Mouse (Mus musculus) embryonic facial prominence, embryonic 15.5 days (tissue): ENCODE results near the gene Olfr160. TPM values are rescaled to one million over a fixed set of nuclear protein-coding genes. Genes with fewer than 3 reads are reported as not detected.

Experiments
- ATAC-seq: fragments of 200-750 bp; cut with Nextera tagmentation; 2 replicates; pipeline ENCODE4 v1.8.0; 2017; ENCODE audit warnings: low read depth, moderate TSS enrichment; ENCODE audit not compliant: insufficient number of reproducible peaks, low FRiP score, low TSS enrichment
- H3K27ac ChIP-seq: fragments of 300-500 bp; sonication (generic); replicated peaks from 2 replicates; pipeline ENCODE4 v1.5.1; 2015; ENCODE audit warnings: mild to moderate bottlenecking, inconsistent platforms
- H3K27me3 ChIP-seq: fragments of 300-500 bp; sonication (generic); 2 replicates; pipeline ENCODE4 v1.6.1; 2015; ENCODE audit warnings: inconsistent platforms
- H3K36me3 ChIP-seq: fragments of 300-500 bp; sonication (generic); 2 replicates; pipeline ENCODE4 v1.6.1; 2015; ENCODE audit warnings: mild to moderate bottlenecking, inconsistent platforms
- H3K4me1 ChIP-seq: fragments of 300-500 bp; sonication (generic); 2 replicates; pipeline ENCODE4 v1.6.1; 2015; ENCODE audit warnings: inconsistent platforms
- H3K4me2 ChIP-seq: fragments of 300-500 bp; sonication (generic); replicated peaks from 2 replicates; pipeline ENCODE4 v1.6.1; 2015; ENCODE audit warnings: mild to moderate bottlenecking, inconsistent platforms
- H3K4me3 ChIP-seq: fragments of 300-500 bp; sonication (generic); replicated peaks from 2 replicates; pipeline ENCODE4 v1.5.1; 2015; ENCODE audit warnings: mild to moderate bottlenecking, inconsistent platforms
- H3K9ac ChIP-seq: fragments of 300-500 bp; sonication (generic); 2 replicates; pipeline ENCODE4 v1.6.1; 2015; ENCODE audit warnings: inconsistent platforms
- H3K9me3 ChIP-seq: fragments of 300-500 bp; sonication (generic); replicated peaks from 2 replicates; pipeline ENCODE4 v1.6.1; 2016; ENCODE audit warnings: inconsistent platforms
- WGBS: fragments of 180-500 bp; shearing (Covaris S2); methylation state at CpG from one replicate; pipeline ENCODE4 v1.1.7; 2015; 5-methylcytosine and 5-hydroxymethylcytosine counted together
- polyA plus RNA-seq: library from polyadenylated mRNA; unstranded; fragments of >200 nt; fragmentation: Nextera tagmentation; extraction: Ambion mirVana; gene quantifications from 2 replicates; pipeline ENCODE4 v1.2.1, GENCODE M21; 2015

Olfr160 gene
- 0.09 and 0.16 TPM in 2 replicates for polyA plus RNA-seq

- H3K4me1 ChIP-seq = no peaks in the 10 kb centered on the region
- 89% methylated on average over 1 of the region's 1 CpGs for WGBS
- H3K4me2 ChIP-seq = no peak within 1 kb of the TSS
- no peak for ATAC-seq
- H3K27me3 ChIP-seq = no peaks in the 10 kb centered on the region
- H3K36me3 ChIP-seq = no peaks in the 10 kb centered on the region
- H3K9me3 ChIP-seq = no peaks in the 10 kb centered on the region
- H3K9ac ChIP-seq = no peak within 1 kb of the TSS
- H3K4me3 ChIP-seq = no peak within 1 kb of the TSS
- H3K27ac ChIP-seq = no peak within 1 kb of the TSS
Observed at GRCm38 (mm10) chr9:37716150-37716549, at the start of gene Olfr160. TSS of gene Olfr160 (minus strand) at chr9:37716250.

DNA sequence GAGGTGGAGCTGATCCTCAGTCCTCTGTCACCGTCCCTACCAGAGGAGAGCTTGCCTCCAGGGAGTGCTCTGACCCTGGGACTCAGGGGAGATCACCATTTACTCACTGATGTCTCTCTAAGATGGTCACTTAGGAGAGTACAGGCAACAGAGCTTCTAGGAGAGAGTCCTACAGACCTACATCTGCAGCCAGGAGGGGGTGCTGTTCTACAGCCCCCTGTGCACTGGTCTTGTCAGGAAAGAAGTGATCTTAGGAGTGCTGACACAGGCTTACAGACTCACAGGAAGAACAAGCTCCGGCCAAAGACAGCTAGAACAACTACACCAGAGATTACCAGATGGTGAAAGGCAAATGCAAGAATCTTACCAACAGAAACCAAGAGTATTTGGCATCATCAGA is 46.5 kb upstream of the Olfr160 start:
- Histone ChIP-seq H3K4me3 (no peak overlapping the region), H3K36me3 (no peaks in the 10 kb centered on the region), H3K9ac (no peak overlapping the region), H3K4me2 (no peak overlapping the region), H3K4me1 (no peaks in the 10 kb centered on the region), H3K27me3 (no peaks in the 10 kb centered on the region), H3K9me3 (no peaks in the 10 kb centered on the region), H3K27ac (no peak overlapping the region)
- WGBS = 58% methylated on average over 2 of the region's 2 CpGs
- ATAC-seq = no peak

DNA sequence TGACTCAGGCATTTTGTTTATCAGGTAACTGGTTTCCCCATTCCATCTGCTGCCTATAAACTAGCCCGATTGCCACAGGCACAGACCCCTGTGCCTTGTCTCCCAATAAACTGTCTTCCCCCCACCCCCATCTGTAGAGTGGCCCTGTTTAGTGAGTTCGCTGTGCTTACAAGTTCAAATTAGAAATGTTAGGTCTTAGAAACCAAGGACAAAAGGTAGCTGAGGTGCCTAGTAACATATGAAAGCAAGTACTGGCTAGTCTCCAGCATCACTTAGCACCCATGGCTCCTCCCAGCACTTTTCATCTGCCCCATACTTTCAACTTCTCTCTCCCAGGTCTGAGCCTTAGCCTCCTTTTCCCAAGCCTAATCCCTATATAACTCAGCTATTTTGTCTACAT is 45.7 kb upstream of the Olfr160 start:
- H3K36me3 ChIP-seq = no peaks in the 10 kb centered on the region
- no peaks in the 10 kb centered on the region for H3K9me3 ChIP-seq
- H3K9ac ChIP-seq = no peak overlapping the region
- H3K4me3 ChIP-seq = no peak overlapping the region
- no peak for ATAC-seq
- H3K4me1 ChIP-seq = no peaks in the 10 kb centered on the region
- H3K4me2 ChIP-seq = no peak overlapping the region
- no peak overlapping the region for H3K27ac ChIP-seq
- H3K27me3 ChIP-seq = no peaks in the 10 kb centered on the region
- WGBS = 75% methylated on average over 2 of the region's 2 CpGs

DNA sequence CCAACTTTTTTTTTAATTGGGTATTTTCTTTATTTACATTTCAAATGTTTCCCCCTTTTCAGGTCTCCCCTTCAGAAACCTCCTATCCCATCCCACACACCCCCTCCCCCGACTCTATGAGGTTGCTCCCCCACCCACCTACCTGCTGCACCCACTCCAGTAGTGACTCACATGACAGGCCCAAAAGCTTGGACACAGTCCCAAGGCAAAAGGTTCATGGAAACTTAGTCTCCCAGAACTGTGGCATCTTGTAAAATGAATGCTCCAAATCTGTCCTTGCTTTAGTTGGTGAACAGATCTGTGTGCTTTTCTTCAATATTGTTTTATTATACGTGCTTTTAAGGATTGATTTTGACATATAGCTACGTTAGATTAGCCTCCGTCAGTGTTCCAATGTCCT is 36.0 kb upstream of the Olfr160 start:
- no peaks in the 10 kb centered on the region for H3K36me3 ChIP-seq
- H3K27ac ChIP-seq = no peak overlapping the region
- 68% methylated on average over 4 of the region's 4 CpGs for WGBS
- H3K9ac ChIP-seq = no peak overlapping the region
- no peaks in the 10 kb centered on the region for H3K27me3 ChIP-seq
- 0 out of 2 replicates have a peak, but pooled peaks cover 5% of the 10 kb centered on the region for H3K4me1 ChIP-seq
- H3K4me3 ChIP-seq = no peak overlapping the region
- no peaks in the 10 kb centered on the region for H3K9me3 ChIP-seq
- H3K4me2 ChIP-seq = no peak overlapping the region
- no peak for ATAC-seq

DNA sequence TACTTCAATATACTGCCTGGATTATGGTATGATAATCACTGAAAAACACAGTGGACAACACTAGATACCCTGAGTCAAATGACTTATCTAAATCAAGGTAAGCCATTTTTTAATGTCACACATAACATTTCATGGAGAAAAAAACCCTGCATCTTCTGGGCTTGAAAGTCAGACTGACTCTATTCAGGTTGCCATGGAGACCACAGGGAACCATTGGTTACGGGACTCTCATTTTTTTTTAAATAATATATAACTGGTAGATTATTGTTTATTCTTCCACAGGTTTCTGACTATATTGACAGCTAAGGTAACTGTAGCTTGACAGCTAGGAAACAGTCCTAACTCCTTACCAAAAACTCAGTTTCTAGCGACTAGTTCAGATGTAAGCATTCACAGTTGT is 35.4 kb upstream of the Olfr160 start:
- H3K4me1 ChIP-seq = 0 out of 2 replicates have a peak, but pooled peaks cover 5% of the 10 kb centered on the region
- ATAC-seq = no peak
- no peak overlapping the region for H3K4me2 ChIP-seq
- H3K27me3 ChIP-seq = no peaks in the 10 kb centered on the region
- H3K9me3 ChIP-seq = no peaks in the 10 kb centered on the region
- H3K9ac ChIP-seq = no peak overlapping the region
- no peaks in the 10 kb centered on the region for H3K36me3 ChIP-seq
- no peak overlapping the region for H3K4me3 ChIP-seq
- H3K27ac ChIP-seq = no peak overlapping the region
- WGBS = 70% methylated on average over 2 of the region's 2 CpGs

DNA sequence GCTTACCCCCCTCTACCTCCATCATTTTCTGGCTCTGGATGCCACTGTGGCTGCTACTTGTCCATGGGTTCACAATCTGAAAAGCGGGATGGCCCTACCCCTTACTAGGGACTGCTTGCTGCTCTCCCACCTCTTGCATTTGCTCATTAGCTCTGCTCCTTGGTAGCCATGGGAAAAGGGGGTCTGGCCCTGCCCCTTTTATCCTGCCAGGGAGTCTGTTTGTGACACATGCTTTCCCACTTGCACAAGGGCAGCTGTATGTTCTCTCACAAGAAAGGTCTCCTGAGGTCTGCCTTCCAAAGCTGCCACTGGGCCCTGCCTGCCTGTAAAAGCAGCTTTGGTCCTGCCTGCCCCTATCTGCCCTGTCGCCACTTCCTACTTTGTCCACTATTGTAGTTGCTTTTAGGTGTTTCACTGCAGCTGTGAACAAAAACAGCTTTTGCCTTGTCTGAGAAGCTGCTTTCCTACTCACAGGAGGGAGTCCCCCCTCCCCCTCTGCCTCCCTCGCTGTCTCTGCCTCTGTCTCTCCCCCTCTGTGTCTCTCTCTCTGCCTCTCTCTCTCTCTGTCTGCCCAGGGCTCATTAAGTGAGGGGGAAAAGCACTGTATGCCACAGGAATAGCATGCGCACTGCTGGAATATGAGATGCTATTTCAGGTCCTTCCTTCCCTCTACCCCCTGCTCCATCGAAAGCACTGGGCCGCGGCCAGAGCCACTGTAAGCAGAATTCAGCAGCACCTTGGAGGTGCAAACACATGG is 34.4 kb upstream of the Olfr160 start:
- H3K4me2 ChIP-seq = no peak overlapping the region
- no peak overlapping the region for H3K9ac ChIP-seq
- H3K27ac ChIP-seq = no peak overlapping the region
- WGBS = 39% methylated on average over 7 of the region's 7 CpGs
- no peak overlapping the region for H3K4me3 ChIP-seq
- H3K9me3 ChIP-seq = no peaks in the 10 kb centered on the region
- 0 out of 2 replicates have a peak, but pooled peaks cover 5% of the 10 kb centered on the region for H3K4me1 ChIP-seq
- no peak for ATAC-seq
- H3K27me3 ChIP-seq = no peaks in the 10 kb centered on the region
- H3K36me3 ChIP-seq = no peaks in the 10 kb centered on the region

GRCm38 (mm10) chr9:37744806-37745205 is 28.8 kb upstream of the Olfr160 start, which contains the start of gene Olfr874:
TSS of gene Olfr874 (plus strand) at chr9:37745106.
- Histone ChIP-seq H3K27me3 (no peaks in the 10 kb centered on the region), H3K9ac (no peak within 1 kb of the TSS), H3K27ac (no peak within 1 kb of the TSS), H3K36me3 (no peaks in the 10 kb centered on the region), H3K4me3 (no peak within 1 kb of the TSS), H3K4me1 (no peaks in the 10 kb centered on the region), H3K4me2 (no peak within 1 kb of the TSS), H3K9me3 (no peaks in the 10 kb centered on the region)
- no peak for ATAC-seq

DNA sequence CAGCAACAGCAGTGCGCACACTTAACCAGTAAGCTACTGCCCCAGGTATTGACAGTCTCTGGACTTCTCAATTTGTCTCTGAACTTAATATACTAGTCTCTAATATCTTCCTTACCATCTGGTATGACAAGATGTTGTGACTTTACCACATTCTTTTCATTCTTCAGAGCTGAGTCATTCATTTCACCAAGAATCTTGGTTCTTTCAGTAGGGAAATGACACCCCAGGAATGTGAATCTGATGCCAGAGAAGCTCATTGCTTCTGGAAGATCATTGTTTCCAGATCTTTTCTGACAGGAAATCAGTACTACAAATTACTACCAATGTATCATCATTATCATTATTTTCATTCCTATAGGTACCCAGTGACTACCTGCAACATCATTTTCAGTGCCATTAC is 18.3 kb upstream of the Olfr160 start:
- no peak overlapping the region for H3K4me3 ChIP-seq
- no peak overlapping the region for H3K27ac ChIP-seq
- no peak overlapping the region for H3K4me2 ChIP-seq
- H3K9me3 ChIP-seq = no peaks in the 10 kb centered on the region
- H3K4me1 ChIP-seq = no peaks in the 10 kb centered on the region
- H3K9ac ChIP-seq = no peak overlapping the region
- no peaks in the 10 kb centered on the region for H3K27me3 ChIP-seq
- WGBS = 91% methylated on average over 1 of the region's 1 CpGs
- H3K36me3 ChIP-seq = no peaks in the 10 kb centered on the region
- no peak for ATAC-seq

DNA sequence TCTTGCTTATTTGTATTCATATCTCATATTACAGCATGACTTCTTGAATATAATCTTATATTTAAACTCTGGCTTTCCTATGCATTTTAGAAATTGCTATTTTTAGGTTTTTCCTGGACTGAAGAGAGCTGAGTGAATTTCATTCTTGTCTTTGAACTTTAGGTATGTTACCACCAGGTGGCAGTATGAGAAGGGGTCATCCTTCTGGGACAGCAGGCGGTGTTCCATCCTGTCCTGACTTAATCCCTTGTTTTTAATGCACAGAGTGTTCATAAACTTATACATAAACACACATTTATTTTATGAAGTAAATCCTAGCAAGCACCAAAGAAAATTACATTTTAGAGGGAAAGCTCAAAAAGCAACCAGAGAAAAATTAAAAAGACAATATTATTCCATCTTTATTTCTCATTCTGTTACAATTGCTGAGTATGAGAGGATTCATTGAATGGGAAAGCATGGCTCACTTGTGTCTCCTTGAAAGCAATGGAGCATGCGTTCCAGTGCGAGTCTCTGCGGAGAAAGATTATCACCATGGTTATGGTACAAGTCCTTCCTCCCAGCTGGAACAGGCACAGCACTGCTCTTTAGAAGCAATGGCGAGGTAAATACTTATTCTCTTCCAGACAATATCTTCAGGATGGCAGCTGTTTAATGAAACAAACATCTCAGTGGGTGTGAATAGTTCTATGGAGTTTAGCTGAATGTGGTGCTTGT is 25.9 kb downstream of the Olfr160 start:
- H3K36me3 ChIP-seq = no peaks in the 10 kb centered on the region
- no peak overlapping the region for H3K4me2 ChIP-seq
- H3K27me3 ChIP-seq = no peaks in the 10 kb centered on the region
- H3K9me3 ChIP-seq = no peaks in the 10 kb centered on the region
- H3K4me1 ChIP-seq = no peaks in the 10 kb centered on the region
- WGBS = 52% methylated on average over 5 of the region's 5 CpGs
- no peak overlapping the region for H3K27ac ChIP-seq
- H3K9ac ChIP-seq = no peak overlapping the region
- no peak overlapping the region for H3K4me3 ChIP-seq
- ATAC-seq = no peak

DNA sequence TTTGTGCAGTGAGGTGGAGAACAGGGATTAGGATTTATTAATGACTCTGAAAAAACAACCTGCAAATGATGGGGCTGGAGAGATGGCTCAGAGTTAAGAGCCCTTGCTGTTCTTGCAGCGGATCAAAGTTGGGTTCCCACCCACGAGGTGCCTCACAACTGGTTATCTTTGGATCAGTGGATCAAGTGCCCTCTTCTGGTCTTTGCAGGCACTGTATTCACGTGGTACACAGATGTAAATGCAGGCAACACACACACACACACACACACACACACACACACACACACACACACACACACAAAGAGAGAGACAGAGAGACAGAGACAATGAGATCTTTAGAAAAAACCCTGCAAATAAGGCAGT is 28.1 kb downstream of the Olfr160 start:
- Histone ChIP-seq H3K27ac (no peak overlapping the region), H3K9ac (no peak overlapping the region), H3K4me1 (no peaks in the 10 kb centered on the region), H3K4me3 (no peak overlapping the region), H3K27me3 (no peaks in the 10 kb centered on the region), H3K9me3 (no peaks in the 10 kb centered on the region), H3K4me2 (no peak overlapping the region), H3K36me3 (no peaks in the 10 kb centered on the region)
- WGBS = 33% methylated on average over 3 of the region's 3 CpGs
- ATAC-seq = no peak

DNA sequence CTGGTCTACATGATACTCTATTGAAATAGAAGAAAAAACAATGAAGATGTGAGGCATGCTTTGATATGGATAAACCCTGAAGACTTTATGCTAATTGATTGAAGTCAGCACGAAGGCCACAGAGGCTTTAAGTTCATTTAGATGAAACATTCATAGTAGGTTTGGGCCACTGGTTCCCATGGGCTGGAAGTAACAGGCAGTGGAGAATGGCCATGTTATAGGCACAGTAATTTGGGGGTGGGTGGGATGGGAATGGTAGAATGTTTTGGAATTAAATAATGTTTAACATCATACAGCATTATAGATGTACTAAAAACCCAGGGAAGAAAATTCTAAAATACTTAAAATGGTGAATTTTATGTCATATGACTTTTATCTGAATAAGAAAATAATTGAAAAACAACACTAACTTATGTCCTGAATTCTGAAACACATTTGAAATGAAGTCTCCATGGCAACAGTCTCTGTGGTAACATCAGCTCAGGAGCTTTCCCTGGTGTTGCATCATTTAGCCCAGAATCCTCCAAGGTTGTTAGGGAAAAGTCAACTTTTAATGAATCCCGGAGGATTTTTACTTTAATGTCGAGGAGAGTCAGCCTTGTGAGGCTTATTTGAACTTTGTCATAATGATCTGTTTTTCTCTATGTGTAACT is 28.6 kb downstream of the Olfr160 start:
- H3K4me3 ChIP-seq = no peak overlapping the region
- no peak overlapping the region for H3K4me2 ChIP-seq
- 77% methylated on average over 3 of the region's 3 CpGs for WGBS
- no peaks in the 10 kb centered on the region for H3K4me1 ChIP-seq
- no peak overlapping the region for H3K27ac ChIP-seq
- H3K36me3 ChIP-seq = no peaks in the 10 kb centered on the region
- no peaks in the 10 kb centered on the region for H3K9me3 ChIP-seq
- no peak overlapping the region for H3K9ac ChIP-seq
- no peak for ATAC-seq
- no peaks in the 10 kb centered on the region for H3K27me3 ChIP-seq
